Mouse (Mus musculus) myocyte (in vitro differentiated cells): Measurements from ENCODE around the gene Pde7b.

Experiments used
- CEBPB ChIP-seq: IDR thresholded peaks from 2 replicates; pipeline ENCODE4 v1.6.1; 2011; ENCODE audit warnings: mild to moderate bottlenecking, moderate library complexity; ENCODE audit not compliant: poor library complexity, insufficient read depth, severe bottlenecking
- E2F4 ChIP-seq: IDR thresholded peaks from one replicate; pipeline ENCODE4 v1.6.1; 2011; ENCODE audit warnings: mild to moderate bottlenecking, control low read depth, moderate library complexity; ENCODE audit not compliant: insufficient read depth
- MAX ChIP-seq: IDR thresholded peaks from one replicate; pipeline ENCODE4 v1.6.1; 2011; ENCODE audit warnings: low read depth, mild to moderate bottlenecking, control low read depth
- MYOD1 ChIP-seq, 3 experiments: IDR thresholded peaks; one replicate each; pipeline ENCODE4 v1.6.1; 2011; ENCODE audit warnings: control low read depth in 2 of 3, low read depth in 2 of 3, mild to moderate bottlenecking in 2 of 3, moderate library complexity in 1 of 3; ENCODE audit not compliant: insufficient read length in 2 of 3, control insufficient read depth in 1 of 3
- MYOG ChIP-seq, 3 experiments: IDR thresholded peaks; one replicate each; pipeline ENCODE4 v1.6.1; 2011; ENCODE audit warnings: control low read depth in 2 of 3, low read depth in 2 of 3, mild to moderate bottlenecking in 2 of 3; ENCODE audit not compliant: insufficient read length in 2 of 3, control insufficient read depth in 1 of 3, insufficient read depth in 1 of 3
- POLR2A ChIP-seq: IDR thresholded peaks from one replicate; pipeline ENCODE4 v1.6.1; 2011; ENCODE audit warnings: low read depth, mild to moderate bottlenecking, control low read depth, moderate library complexity; ENCODE audit not compliant: insufficient read length
- POLR2AphosphoS2 ChIP-seq: IDR thresholded peaks from one replicate; pipeline ENCODE4 v1.6.1; 2011; ENCODE audit warnings: low read depth, control low read depth; ENCODE audit not compliant: insufficient read length
- REST ChIP-seq: IDR thresholded peaks from one replicate; pipeline ENCODE4 v1.6.1; 2011; ENCODE audit warnings: mild to moderate bottlenecking, control low read depth, moderate library complexity; ENCODE audit not compliant: insufficient read depth, insufficient read length
- SRF ChIP-seq: IDR thresholded peaks from one replicate; pipeline ENCODE4 v1.6.1; 2011; ENCODE audit warnings: low read depth; ENCODE audit not compliant: control insufficient read depth, insufficient read length
- TCF12 ChIP-seq: IDR thresholded peaks from one replicate; pipeline ENCODE4 v1.6.1; 2011; ENCODE audit warnings: mild to moderate bottlenecking, control low read depth; ENCODE audit not compliant: poor library complexity, insufficient read depth, severe bottlenecking
- TCF3 ChIP-seq: IDR thresholded peaks from one replicate; pipeline ENCODE4 v1.6.1; 2011; ENCODE audit warnings: low read depth, control low read depth; ENCODE audit not compliant: insufficient read length
- USF1 ChIP-seq: IDR thresholded peaks from one replicate; pipeline ENCODE4 v1.6.1; 2011; ENCODE audit warnings: low read depth, mild to moderate bottlenecking, control low read depth, moderate library complexity

DNA sequence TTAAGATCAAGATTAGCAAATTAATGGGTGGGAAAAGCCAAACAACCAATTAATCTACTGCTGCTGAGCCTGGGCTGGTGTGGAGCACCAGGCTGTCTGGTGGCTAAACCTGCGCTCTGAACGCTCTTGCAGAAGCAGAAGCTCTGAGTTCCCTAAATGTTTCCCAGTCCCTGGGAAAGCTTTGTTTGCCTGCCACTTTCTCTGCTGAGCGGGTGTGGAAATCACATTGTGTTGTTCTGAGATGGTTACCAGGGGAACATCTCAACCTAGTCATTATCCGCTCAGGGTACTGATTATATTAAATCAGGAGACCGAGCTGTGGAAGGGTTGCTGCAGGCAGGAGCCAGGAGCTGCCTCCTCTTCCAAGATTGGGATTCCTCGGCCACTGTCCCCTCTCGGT is 250.0 kb downstream of the Pde7b start:
- no peak for TF ChIP-seq USF1
- TF ChIP-seq POLR2A: no peak
- no peak for TF ChIP-seq SRF
- TF ChIP-seq MYOG (IDR thresholded peaks at IDR 0.05; ENCODE audit: control insufficient read depth in 1 of 3, insufficient read depth in 1 of 3, insufficient read length in 2 of 3, low read depth in 2 of 3): no peak
- no peak for TF ChIP-seq TCF3
- no peak for TF ChIP-seq POLR2AphosphoS2
- TF ChIP-seq MYOD1 (IDR thresholded peaks at IDR 0.05; ENCODE audit: control insufficient read depth in 1 of 3, insufficient read length in 2 of 3, low read depth in 2 of 3): no peak
- no peak for TF ChIP-seq MAX
- no peak for TF ChIP-seq TCF12
- TF ChIP-seq REST: no peak
- TF ChIP-seq E2F4: no peak
- TF ChIP-seq CEBPB: no peak
